Mouse (Mus musculus): ENCODE results near the gene St6galnac3.

DNA sequence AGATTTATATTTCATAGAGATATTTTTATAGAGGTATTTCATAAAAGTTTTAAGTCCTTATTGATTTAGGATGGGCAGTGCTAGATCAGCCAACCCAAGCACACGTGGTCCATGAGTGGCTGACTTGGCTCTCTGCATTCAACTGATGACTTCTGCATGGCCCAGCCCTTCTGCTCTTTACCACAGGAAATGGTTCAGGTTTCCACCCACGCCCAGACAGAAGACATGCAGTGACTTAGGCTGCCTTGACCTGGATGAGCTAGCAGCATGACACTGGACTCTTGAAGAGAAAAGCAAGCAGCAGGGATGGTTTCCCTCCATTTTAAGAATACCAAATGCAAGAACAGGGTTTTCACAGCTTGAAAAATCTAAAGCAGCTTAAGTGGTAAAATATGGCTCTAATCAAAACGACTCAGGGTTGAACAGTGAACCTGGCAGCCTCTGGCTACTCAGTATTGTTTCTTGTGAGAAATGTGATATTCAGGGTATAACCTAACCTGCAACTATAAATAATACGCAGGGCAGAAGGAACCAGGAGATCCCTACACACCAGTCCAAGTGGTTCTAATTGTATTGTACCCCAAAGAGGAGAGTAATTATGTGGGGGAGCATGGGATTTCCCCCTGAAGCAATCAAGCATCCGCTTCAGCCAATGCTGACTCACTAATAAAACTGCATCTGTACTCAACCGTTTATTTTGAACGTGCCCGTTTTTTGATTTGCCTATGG, 448.7 kb downstream of the St6galnac3 start:
- TF ChIP-seq CTCF (conservative IDR thresholded peaks at IDR 0.05; ENCODE audit: insufficient read depth, insufficient read length, low read depth, low read length): no peak
- TF ChIP-seq POLR2A (IDR thresholded peaks at IDR 0.05; ENCODE audit: low read depth, low read length): no peak
